In genomic region chr4:142138356-142139099, GRCm38 (mm10) we compare ENCODE assay signal across 10 mouse cellular contexts. TPM values are rescaled to one million over a fixed set of nuclear protein-coding genes. Genes with fewer than 3 reads are reported as not detected.
DNase-seq lines count a peak whose midpoint lies in the region; ATAC-seq and TF ChIP-seq lines count a peak whose summit lies in the region.
"Had no signal": no experiment of that assay in that cellular context is flagged by ENCODE, and none has a peak within 500 bp of the region (broad histone marks: within the 10 kb centered on the region; RNA-seq: fewer than 3 reads in every experiment).

No protein-coding gene starts in this region.

- H3K36me3 ChIP-seq in heart, embryonic 14.5 days (ENCODE audit: control insufficient read depth, insufficient read depth, low read length): no peaks in the 10 kb centered on the region
- peaks cover 8% of the 10 kb centered on the region; the same call in 1 of the 2 replicates for H3K36me3 ChIP-seq in hindbrain, postnatal 0 days (ENCODE audit: insufficient read depth, low read length)
- H3K36me3 ChIP-seq in neural tube, embryonic 12.5 days: peaks cover 4% of the 10 kb centered on the region; the same call in 1 of the 2 replicates
- H3K36me3 ChIP-seq in kidney, embryonic 16.5 days (ENCODE audit: insufficient read depth, low read length): peaks cover 7% of the 10 kb centered on the region

- no peaks in the 10 kb centered on the region for H3K27me3 ChIP-seq in heart, embryonic 14.5 days (ENCODE audit: control insufficient read depth, insufficient read depth, low read length)
- H3K27me3 ChIP-seq in hindbrain, postnatal 0 days (ENCODE audit: insufficient read depth, low read length): no peaks in the 10 kb centered on the region
- no peaks in the 10 kb centered on the region for H3K27me3 ChIP-seq in neural tube, embryonic 12.5 days (replicated peaks)
- H3K27me3 ChIP-seq in kidney, embryonic 16.5 days (ENCODE audit: insufficient read depth, low read length): no peaks in the 10 kb centered on the region

- H3K4me1 ChIP-seq in heart, embryonic 14.5 days (ENCODE audit: control insufficient read depth in 2 of 2, insufficient read depth in 2 of 2, low read length in 2 of 2): peaks cover 6 to 11% of the 10 kb centered on the region in 2 experiments; a peak in 2 of 4 replicates
- no peaks in the 10 kb centered on the region for H3K4me1 ChIP-seq in hindbrain, postnatal 0 days (ENCODE audit: insufficient read depth, low read length)
- H3K4me1 ChIP-seq in neural tube, embryonic 12.5 days: peaks cover 23% of the 10 kb centered on the region
- no peaks in the 10 kb centered on the region for H3K4me1 ChIP-seq in kidney, embryonic 16.5 days (ENCODE audit: insufficient read depth, low read length)

- DNase-seq in heart, adult 8-10 months (ENCODE audit: low spot score): no peak
- peak; percentile 75 for DNase-seq in embryo, embryonic 10.5 days (ENCODE audit: low spot score)
- peak; percentile 31 for DNase-seq in hindbrain, postnatal 0 days (ENCODE audit: low spot score)
- DNase-seq in kidney, adult 18-20 months: no peak
- DNase-seq in lung, postnatal 10 days: no peak
- DNase-seq: gastrocnemius, postnatal 25 days; lung, embryonic 14.5 days had no signal

- peak overlapping the region; percentile 24 to 45; a peak in 3 of 4 replicates for H3K27ac ChIP-seq in heart, embryonic 14.5 days (replicated peaks in 1 of 2; ENCODE audit: control insufficient read depth in 1 of 2, insufficient read depth in 1 of 2, low read depth in 2 of 2, low read length in 2 of 2)
- H3K27ac ChIP-seq in hindbrain, postnatal 0 days: no peak overlapping the region
- H3K27ac ChIP-seq in neural tube, embryonic 12.5 days: peak overlapping the region; percentile 53; the same call in 1 of the 2 replicates
- no peak overlapping the region for H3K27ac ChIP-seq in kidney, embryonic 16.5 days (ENCODE audit: low read length)

- ATAC-seq in heart, embryonic 14.5 days (ENCODE audit: insufficient number of reproducible peaks, insufficient read depth, low FRiP score, low read depth): no peak
- ATAC-seq in hindbrain, postnatal 0 days: 0 out of 2 replicates have a peak, but pooled peaks have one; percentile 16
- peak; percentile 57 for ATAC-seq in neural tube, embryonic 12.5 days (ENCODE audit: low FRiP score, low read depth)
- ATAC-seq in kidney, embryonic 16.5 days (ENCODE audit: low FRiP score, low TSS enrichment): no peak

- TF ChIP-seq CTCF in hindbrain, postnatal 0 days (IDR thresholded peaks at IDR 0.05; ENCODE audit: low read depth): no peak

- no peak overlapping the region for H3K4me3 ChIP-seq in heart, embryonic 14.5 days (ENCODE audit: control insufficient read depth in 1 of 2, insufficient read depth in 1 of 2, low read depth in 1 of 2, low read length in 2 of 2)
- no peak overlapping the region for H3K4me3 ChIP-seq in hindbrain, postnatal 0 days (ENCODE audit: low read length)
- no peak overlapping the region for H3K4me3 ChIP-seq in neural tube, embryonic 12.5 days
- H3K4me3 ChIP-seq in kidney, embryonic 16.5 days (ENCODE audit: low read length): no peak overlapping the region

- WGBS in heart, embryonic 14.5 days: 44% methylated on average over 9 of the region's 9 CpGs
- 15% methylated on average over 9 of the region's 9 CpGs for WGBS in hindbrain, postnatal 0 days
- 10% methylated on average over 9 of the region's 9 CpGs for WGBS in neural tube, embryonic 12.5 days
- WGBS in kidney, embryonic 16.5 days: 47% methylated on average over 9 of the region's 9 CpGs

- no peaks in the 10 kb centered on the region for H3K9me3 ChIP-seq in heart, embryonic 14.5 days (ENCODE audit: control insufficient read depth, low read length)
- no peaks in the 10 kb centered on the region for H3K9me3 ChIP-seq in hindbrain, postnatal 0 days (ENCODE audit: low read length)
- H3K9me3 ChIP-seq in neural tube, embryonic 12.5 days: no peaks in the 10 kb centered on the region
- H3K9me3 ChIP-seq in kidney, embryonic 16.5 days (ENCODE audit: low read length): no peaks in the 10 kb centered on the region

- H3K9ac ChIP-seq in heart, embryonic 14.5 days (ENCODE audit: low read length): peak overlapping the region; percentile 22; the same call in 1 of the 2 replicates
- H3K9ac ChIP-seq in hindbrain, postnatal 0 days (replicated peaks; ENCODE audit: low read length): no peak overlapping the region
- H3K9ac ChIP-seq in neural tube, embryonic 12.5 days: no peak overlapping the region
- H3K9ac ChIP-seq in kidney, embryonic 16.5 days (replicated peaks; ENCODE audit: low read length): no peak overlapping the region
- H3K9ac ChIP-seq: lung, embryonic 14.5 days had no signal

- H3K4me2 ChIP-seq in heart, embryonic 14.5 days (ENCODE audit: low read length): no peak overlapping the region
- H3K4me2 ChIP-seq in hindbrain, postnatal 0 days (ENCODE audit: low read depth, low read length): no peak overlapping the region
- no peak overlapping the region for H3K4me2 ChIP-seq in neural tube, embryonic 12.5 days (replicated peaks)
- H3K4me2 ChIP-seq in kidney, embryonic 16.5 days (replicated peaks; ENCODE audit: low read depth, low read length): no peak overlapping the region
- H3K4me2 ChIP-seq: lung, embryonic 14.5 days had no signal

RNA-seq across cellular contexts. Expression of gene Tmem51, which starts 54.4 kb away (rescaled TPM):
- polyA plus RNA-seq in heart, embryonic 14.5 days (2014; fragmentation: Nextera tagmentation; extraction: Ambion mirVana): 35.6 and 36.4 TPM in 2 replicates
- 1 to 10 TPM; 4.4 to 5.4 (median 4.7) TPM for total RNA-seq in heart, adult 8-10 months (2022)
- 7.5 and 7.6 TPM in 2 replicates for total RNA-seq in hindbrain, postnatal 0 days (2014; rRNA removed)
- 7.8 and 8.6 TPM in 2 replicates for polyA plus RNA-seq in hindbrain, postnatal 0 days (2015; fragmentation: Nextera tagmentation; extraction: Ambion mirVana)
- polyA plus RNA-seq in neural tube, embryonic 12.5 days (2016; fragmentation: Nextera tagmentation; extraction: Ambion mirVana): 6.3 and 6.4 TPM in 2 replicates
- 41.6 and 42.7 TPM in 2 replicates for polyA plus RNA-seq in kidney, embryonic 16.5 days (2015; fragmentation: Nextera tagmentation; extraction: Ambion mirVana)

Comparison
In these comparisons a context has a peak if more than half of its experiments do, and no peak if none do; other contexts are left out.
1. ATAC-seq: peak in hindbrain, postnatal 0 days (single experiment) and neural tube, embryonic 12.5 days (single experiment); none in heart, embryonic 14.5 days (single experiment) and kidney, embryonic 16.5 days (single experiment).
2. H3K27ac ChIP-seq: peak in heart, embryonic 14.5 days (2 of 2) and neural tube, embryonic 12.5 days (single experiment); none in hindbrain, postnatal 0 days (single experiment) and kidney, embryonic 16.5 days (single experiment).
3. DNase-seq: peak in embryo, embryonic 10.5 days (single experiment) and hindbrain, postnatal 0 days (single experiment); none in heart, adult 8-10 months (single experiment), kidney, adult 18-20 months (single experiment) and lung, postnatal 10 days (single experiment).